Mouse (Mus musculus) gastrocnemius, postnatal 25 days (tissue): ENCODE results near the gene Actr2. TPM values are rescaled to one million over a fixed set of nuclear protein-coding genes. Genes with fewer than 3 reads are reported as not detected.

Experiments used
- total RNA-seq, 2 experiments: library from RNA; stranded (reverse); gene quantifications; 1 replicate in 1 of 2; 2 replicates in 1 of 2; pipeline ENCODE4 v1.2.3; 2021

Actr2 gene
- total RNA-seq, 2 experiments from 2014 or later = 30.1 to 37.5 TPM

Other genes starting within 250 kb of the Actr2 start
- 1 to 10 TPM; 7.2 to 7.6 TPM for gene Spred2, start 188.5 kb downstream of the Actr2 start, total RNA-seq
- 10 to 100 TPM; 85.8 to 93.1 TPM for gene Rab1a, start 88.5 kb upstream of the Actr2 start, total RNA-seq
- gene Cep68, start 136.5 kb upstream of the Actr2 start, total RNA-seq = 10 to 100 TPM; 27.7 to 29.0 TPM
- 1 to 10 TPM; 1.2 to 1.3 TPM for gene Slc1a4, start 219.8 kb upstream of the Actr2 start, total RNA-seq